Mouse (Mus musculus): ENCODE measurements around the gene Rsbn1. TPM values are rescaled to one million over a fixed set of nuclear protein-coding genes. Genes with fewer than 3 reads are reported as not detected.

The Rsbn1 gene
- polyA plus RNA-seq, 1 experiment from 2014 or later = 24.0 TPM

- peak overlapping the region; percentile 94 for H3K9ac ChIP-seq
- WGBS = 4% methylated on average over 11 of the region's 11 CpGs
- no peaks in the 10 kb centered on the region for H3K27me3 ChIP-seq (replicated peaks)
Observed at GRCm38 (mm10) chr3:103913451-103913961, 414 bp upstream of the Rsbn1 start.

GRCm38 (mm10) chr3:103914732-103915508 lies 1.0 kb downstream of the Rsbn1 start:
- H3K4me1 ChIP-seq = peaks cover 10% of the 10 kb centered on the region
- H3K4me2 ChIP-seq (replicated peaks) = peak overlapping the region; percentile 75
- under 1% methylated on average over 59 of the region's 60 CpGs for WGBS
- H3K9me3 ChIP-seq = no peaks in the 10 kb centered on the region
- H3K27ac ChIP-seq = peak overlapping the region; percentile 86
- peak; percentile 55 for ATAC-seq (ENCODE audit: low FRiP score, low read depth)
- H3K9ac ChIP-seq = peak overlapping the region; percentile 94
- no peaks in the 10 kb centered on the region for H3K27me3 ChIP-seq (replicated peaks)
- peak overlapping the region; percentile 97 for H3K4me3 ChIP-seq
- H3K36me3 ChIP-seq = peaks cover 3% of the 10 kb centered on the region; the same call in 1 of the 2 replicates

More at GRCm38 (mm10) chr3:103913451-103913961, 414 bp upstream of the Rsbn1 start:
- peak overlapping the region; percentile 75 for H3K4me2 ChIP-seq (replicated peaks)
- peak overlapping the region; percentile 74; the same call in 1 of the 2 replicates for H3K27ac ChIP-seq
- H3K4me3 ChIP-seq = peak overlapping the region; percentile 97
- H3K36me3 ChIP-seq = no peaks in the 10 kb centered on the region
- peaks cover 10% of the 10 kb centered on the region for H3K4me1 ChIP-seq
- ATAC-seq (ENCODE audit: low FRiP score, low read depth) = peak; percentile 22; the same call in 1 of the 2 replicates
- no peaks in the 10 kb centered on the region for H3K9me3 ChIP-seq

GRCm38 (mm10) chr3:103915509-103915896 lies 1.6 kb downstream of the Rsbn1 start:
- H3K4me2 ChIP-seq (replicated peaks) = peak overlapping the region; percentile 75
- ATAC-seq (ENCODE audit: low FRiP score, low read depth) = no peak
- no peaks in the 10 kb centered on the region for H3K27me3 ChIP-seq (replicated peaks)
- peaks cover 10% of the 10 kb centered on the region for H3K4me1 ChIP-seq
- 8% methylated on average over 7 of the region's 7 CpGs for WGBS
- H3K9ac ChIP-seq = peak overlapping the region; percentile 94
- H3K4me3 ChIP-seq = peak overlapping the region; percentile 97
- H3K27ac ChIP-seq = no peak overlapping the region
- peaks cover 6% of the 10 kb centered on the region; the same call in 1 of the 2 replicates for H3K36me3 ChIP-seq
- H3K9me3 ChIP-seq = no peaks in the 10 kb centered on the region

- peak overlapping the region; percentile 75 for H3K4me2 ChIP-seq (replicated peaks)
- WGBS = 48% methylated on average over 5 of the region's 5 CpGs
- peaks cover 10% of the 10 kb centered on the region for H3K4me1 ChIP-seq
Observed at GRCm38 (mm10) chr3:103916205-103916838, 2.4 kb downstream of the Rsbn1 start.

GRCm38 (mm10) chr3:103916839-103917237 lies 2.9 kb downstream of the Rsbn1 start:
- no peak overlapping the region; the same call in 1 of the 2 replicates for H3K9ac ChIP-seq
- H3K4me3 ChIP-seq = peak overlapping the region; percentile 30
- no peak for ATAC-seq (ENCODE audit: low FRiP score, low read depth)
- H3K4me1 ChIP-seq = peaks cover 10% of the 10 kb centered on the region
- H3K4me2 ChIP-seq (replicated peaks) = peak overlapping the region; percentile 75
- no peaks in the 10 kb centered on the region for H3K27me3 ChIP-seq (replicated peaks)
- no peak overlapping the region for H3K27ac ChIP-seq
- H3K36me3 ChIP-seq = peaks cover 6% of the 10 kb centered on the region; the same call in 1 of the 2 replicates
- 80% methylated on average over 3 of the region's 3 CpGs for WGBS
- no peaks in the 10 kb centered on the region for H3K9me3 ChIP-seq

More at GRCm38 (mm10) chr3:103916205-103916838, 2.4 kb downstream of the Rsbn1 start:
- H3K36me3 ChIP-seq = peaks cover 6% of the 10 kb centered on the region; the same call in 1 of the 2 replicates
- no peak overlapping the region for H3K27ac ChIP-seq
- ATAC-seq (ENCODE audit: low FRiP score, low read depth) = no peak
- H3K9ac ChIP-seq = peak overlapping the region; percentile 44
- H3K27me3 ChIP-seq (replicated peaks) = no peaks in the 10 kb centered on the region
- peak overlapping the region; percentile 30 for H3K4me3 ChIP-seq
- H3K9me3 ChIP-seq = no peaks in the 10 kb centered on the region

- Histone ChIP-seq H3K27me3 (replicated peaks) (no peaks in the 10 kb centered on the region), H3K27ac (no peak overlapping the region), H3K4me1 (peaks cover 18% of the 10 kb centered on the region), H3K4me3 (no peak overlapping the region), H3K36me3 (peaks cover 6% of the 10 kb centered on the region; the same call in 1 of the 2 replicates), H3K9ac (no peak overlapping the region), H3K9me3 (no peaks in the 10 kb centered on the region), H3K4me2 (replicated peaks) (no peak overlapping the region)
- ATAC-seq (ENCODE audit: low FRiP score, low read depth) = no peak
- WGBS = 100% methylated on average over 1 of the region's 1 CpGs
Observed at GRCm38 (mm10) chr3:103920094-103920493, 6.2 kb downstream of the Rsbn1 start.

GRCm38 (mm10) chr3:103925302-103925701 lies 11.4 kb downstream of the Rsbn1 start:
- Histone ChIP-seq H3K4me1 (peaks cover 7% of the 10 kb centered on the region), H3K4me3 (no peak overlapping the region), H3K4me2 (replicated peaks) (no peak overlapping the region), H3K9me3 (no peaks in the 10 kb centered on the region), H3K27me3 (replicated peaks) (no peaks in the 10 kb centered on the region), H3K36me3 (no peaks in the 10 kb centered on the region; the same call in 1 of the 2 replicates), H3K27ac (no peak overlapping the region), H3K9ac (no peak overlapping the region)
- 72% methylated on average over 3 of the region's 3 CpGs for WGBS
- no peak for ATAC-seq (ENCODE audit: low FRiP score, low read depth)

- Histone ChIP-seq H3K4me2 (replicated peaks) (no peak overlapping the region), H3K36me3 (peaks cover 7% of the 10 kb centered on the region; the same call in 1 of the 2 replicates), H3K9ac (no peak overlapping the region), H3K27me3 (replicated peaks) (no peaks in the 10 kb centered on the region), H3K4me3 (no peak overlapping the region), H3K4me1 (peaks cover 7% of the 10 kb centered on the region), H3K27ac (no peak overlapping the region), H3K9me3 (no peaks in the 10 kb centered on the region)
- no peak for ATAC-seq (ENCODE audit: low FRiP score, low read depth)
- 57% methylated on average over 6 of the region's 6 CpGs for WGBS
Observed at GRCm38 (mm10) chr3:103927511-103927910, 13.6 kb downstream of the Rsbn1 start.

GRCm38 (mm10) chr3:103944794-103945562 lies 31.1 kb downstream of the Rsbn1 start:
- H3K27me3 ChIP-seq (replicated peaks) = no peaks in the 10 kb centered on the region
- H3K27ac ChIP-seq = no peak overlapping the region
- WGBS = 96% methylated on average over 1 of the region's 1 CpGs
- no peaks in the 10 kb centered on the region for H3K9me3 ChIP-seq
- H3K4me2 ChIP-seq (replicated peaks) = no peak overlapping the region
- H3K9ac ChIP-seq = no peak overlapping the region
- H3K36me3 ChIP-seq = no peaks in the 10 kb centered on the region
- ATAC-seq (ENCODE audit: low FRiP score, low read depth) = no peak
- no peaks in the 10 kb centered on the region for H3K4me1 ChIP-seq
- H3K4me3 ChIP-seq = no peak overlapping the region

GRCm38 (mm10) chr3:103948666-103949065 lies 34.7 kb downstream of the Rsbn1 start:
- Histone ChIP-seq H3K9me3 (no peaks in the 10 kb centered on the region), H3K27ac (no peak overlapping the region), H3K9ac (no peak overlapping the region), H3K4me1 (no peaks in the 10 kb centered on the region; the same call in 1 of the 2 replicates), H3K4me2 (replicated peaks) (no peak overlapping the region), H3K4me3 (no peak overlapping the region), H3K36me3 (no peaks in the 10 kb centered on the region), H3K27me3 (replicated peaks) (no peaks in the 10 kb centered on the region)
- ATAC-seq (ENCODE audit: low FRiP score, low read depth) = no peak
- WGBS = 92% methylated on average over 7 of the region's 7 CpGs

- no peak overlapping the region for H3K9ac ChIP-seq
- no peaks in the 10 kb centered on the region for H3K4me1 ChIP-seq
- no peaks in the 10 kb centered on the region for H3K27me3 ChIP-seq (replicated peaks)
- no peak for ATAC-seq (ENCODE audit: low FRiP score, low read depth)
- WGBS = 93% methylated on average over 3 of the region's 3 CpGs
- no peak overlapping the region for H3K4me3 ChIP-seq
- peaks cover 26% of the 10 kb centered on the region for H3K36me3 ChIP-seq
- H3K4me2 ChIP-seq (replicated peaks) = no peak overlapping the region
- H3K9me3 ChIP-seq = no peaks in the 10 kb centered on the region
- H3K27ac ChIP-seq = no peak overlapping the region
Observed at GRCm38 (mm10) chr3:103960622-103961021, 46.7 kb downstream of the Rsbn1 start.
